Mouse (Mus musculus): Measurements from ENCODE around the gene Rab11b. TPM values are rescaled to one million over a fixed set of nuclear protein-coding genes. Genes with fewer than 3 reads are reported as not detected.
A peak's percentile ranks its signal among the peaks of the same experiment; 100 is the strongest.

Gene Rab11b
- polyA plus RNA-seq (2014; fragmentation: Nextera tagmentation; extraction: Ambion mirVana): 184 and 199 TPM in 2 replicates

- Histone ChIP-seq H3K4me1 (replicated peaks; ENCODE audit: control insufficient read depth, insufficient read depth, low read length) (peaks cover 25% of the 10 kb centered on the region), H3K9ac (ENCODE audit: low read depth, low read length) (peak within 1 kb of the TSS; percentile 99), H3K27ac (ENCODE audit: low read depth, low read length) (peak within 1 kb of the TSS; percentile 100), H3K9me3 (ENCODE audit: control insufficient read depth, low read length) (no peaks in the 10 kb centered on the region), H3K4me2 (peak within 1 kb of the TSS; percentile 88), H3K36me3 (ENCODE audit: control insufficient read depth, insufficient read depth, low read length) (peaks cover 2% of the 10 kb centered on the region; the same call in 1 of the 2 replicates), H3K4me3 (ENCODE audit: low read depth, low read length) (peak within 1 kb of the TSS; percentile 82), H3K27me3 (replicated peaks; ENCODE audit: control insufficient read depth, insufficient read depth, low read length) (no peaks in the 10 kb centered on the region)
- peak; percentile 98 for ATAC-seq (replicated peaks; ENCODE audit: low FRiP score)
- 3% methylated on average over 35 of the region's 35 CpGs for WGBS
- peak; percentile 95 for DNase-seq (ENCODE audit: low spot score)
Observed at GRCm38 (mm10) chr17:33760255-33761165, at the start of gene Rab11b. Gene Rab11b (minus strand): TSS chr17:33760530.

DNA sequence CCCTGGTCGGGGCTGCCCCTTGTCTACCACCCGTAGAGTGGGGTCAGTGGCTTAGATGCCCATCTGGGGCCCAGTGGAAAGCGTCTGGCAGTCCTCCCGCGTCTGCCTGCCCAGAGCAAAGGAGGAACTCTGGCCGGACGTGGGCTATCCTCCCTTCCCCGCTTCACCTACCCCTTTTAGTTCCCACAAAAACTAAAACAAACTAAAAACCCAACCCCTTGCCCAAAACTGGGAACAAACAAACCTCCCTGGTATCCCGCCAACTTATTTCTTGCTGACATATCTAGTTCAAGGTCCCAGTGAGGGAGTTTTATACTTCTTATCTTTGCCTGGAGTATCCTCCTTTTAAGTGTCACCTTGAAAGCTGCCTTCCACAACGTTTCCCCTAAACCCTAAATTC, 47.9 kb upstream of the Rab11b start:
- peak overlapping the region; percentile 27 for H3K4me2 ChIP-seq
- H3K4me3 ChIP-seq (ENCODE audit: low read depth, low read length): no peak overlapping the region
- ATAC-seq (replicated peaks; ENCODE audit: low FRiP score) (no peak), DNase-seq (ENCODE audit: low spot score) (no peak)
- no peaks in the 10 kb centered on the region for H3K36me3 ChIP-seq (ENCODE audit: control insufficient read depth, insufficient read depth, low read length)
- no peaks in the 10 kb centered on the region for H3K9me3 ChIP-seq (ENCODE audit: control insufficient read depth, low read length)
- peaks cover 10% of the 10 kb centered on the region; the same call in 1 of the 2 replicates for H3K4me1 ChIP-seq (replicated peaks; ENCODE audit: control insufficient read depth, insufficient read depth, low read length)
- no peak overlapping the region for H3K9ac ChIP-seq (ENCODE audit: low read depth, low read length)
- no peak overlapping the region for H3K27ac ChIP-seq (ENCODE audit: low read depth, low read length)
- no peaks in the 10 kb centered on the region for H3K27me3 ChIP-seq (replicated peaks; ENCODE audit: control insufficient read depth, insufficient read depth, low read length)
- WGBS: 28% methylated on average over 10 of the region's 10 CpGs

DNA sequence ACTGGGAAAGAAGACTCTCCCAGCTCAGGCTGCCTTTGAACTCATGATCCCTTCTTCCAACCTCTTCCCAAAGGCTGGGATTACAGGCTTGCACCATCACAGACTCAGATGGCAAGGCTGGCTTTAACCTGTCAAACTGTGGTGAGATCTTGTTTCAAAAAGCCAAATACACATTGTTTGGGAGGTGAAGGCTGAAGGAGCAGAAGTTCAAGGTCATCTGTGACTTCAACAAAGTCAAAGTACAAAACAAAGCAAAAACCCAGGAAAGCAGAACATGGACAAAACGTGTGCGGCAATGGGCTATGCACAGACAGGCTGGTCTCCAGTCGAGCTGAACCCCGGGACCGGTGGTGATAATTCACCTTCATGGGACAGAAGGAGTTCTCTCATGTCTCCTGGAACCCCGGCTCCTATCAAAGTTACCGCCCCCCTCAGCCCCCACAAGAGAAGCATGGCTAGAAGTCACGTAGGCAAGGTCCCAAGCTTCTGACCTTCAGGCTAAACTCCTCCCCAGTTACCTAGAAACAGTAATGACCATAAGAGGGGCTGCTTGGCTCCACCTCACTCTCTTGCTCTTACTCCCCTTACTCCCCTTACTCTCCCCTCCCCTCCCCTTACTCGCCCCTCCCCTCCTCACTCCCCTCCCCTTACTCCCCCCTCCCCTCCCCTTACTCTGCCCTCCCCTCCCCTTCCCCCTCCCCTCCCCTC, 47.0 kb upstream of the Rab11b start:
- ATAC-seq (replicated peaks; ENCODE audit: low FRiP score) (no peak), DNase-seq (ENCODE audit: low spot score) (no peak)
- Histone ChIP-seq H3K27ac (ENCODE audit: low read depth, low read length) (no peak overlapping the region), H3K9me3 (ENCODE audit: control insufficient read depth, low read length) (no peaks in the 10 kb centered on the region), H3K9ac (ENCODE audit: low read depth, low read length) (no peak overlapping the region), H3K36me3 (ENCODE audit: control insufficient read depth, insufficient read depth, low read length) (no peaks in the 10 kb centered on the region), H3K4me1 (replicated peaks; ENCODE audit: control insufficient read depth, insufficient read depth, low read length) (peaks cover 10% of the 10 kb centered on the region; the same call in 1 of the 2 replicates), H3K27me3 (replicated peaks; ENCODE audit: control insufficient read depth, insufficient read depth, low read length) (no peaks in the 10 kb centered on the region), H3K4me2 (no peak overlapping the region), H3K4me3 (ENCODE audit: low read depth, low read length) (no peak overlapping the region)
- 39% methylated on average over 9 of the region's 9 CpGs for WGBS

- Histone ChIP-seq H3K27me3 (replicated peaks; ENCODE audit: control insufficient read depth, insufficient read depth, low read length) (no peaks in the 10 kb centered on the region), H3K9ac (ENCODE audit: low read depth, low read length) (0 out of 2 replicates have a peak overlapping the region, but pooled peaks have one; percentile 3), H3K9me3 (ENCODE audit: control insufficient read depth, low read length) (no peaks in the 10 kb centered on the region), H3K4me1 (replicated peaks; ENCODE audit: control insufficient read depth, insufficient read depth, low read length) (peaks cover 3% of the 10 kb centered on the region; the same call in 1 of the 2 replicates), H3K4me3 (ENCODE audit: low read depth, low read length) (no peak overlapping the region), H3K27ac (ENCODE audit: low read depth, low read length) (no peak overlapping the region), H3K4me2 (no peak overlapping the region), H3K36me3 (ENCODE audit: control insufficient read depth, insufficient read depth, low read length) (no peaks in the 10 kb centered on the region)
- 44% methylated on average over 1 of the region's 1 CpGs for WGBS
- ATAC-seq (replicated peaks; ENCODE audit: low FRiP score) (no peak), DNase-seq (ENCODE audit: low spot score) (no peak)
Observed at GRCm38 (mm10) chr17:33804745-33805144, 44.4 kb upstream of the Rab11b start.

DNA sequence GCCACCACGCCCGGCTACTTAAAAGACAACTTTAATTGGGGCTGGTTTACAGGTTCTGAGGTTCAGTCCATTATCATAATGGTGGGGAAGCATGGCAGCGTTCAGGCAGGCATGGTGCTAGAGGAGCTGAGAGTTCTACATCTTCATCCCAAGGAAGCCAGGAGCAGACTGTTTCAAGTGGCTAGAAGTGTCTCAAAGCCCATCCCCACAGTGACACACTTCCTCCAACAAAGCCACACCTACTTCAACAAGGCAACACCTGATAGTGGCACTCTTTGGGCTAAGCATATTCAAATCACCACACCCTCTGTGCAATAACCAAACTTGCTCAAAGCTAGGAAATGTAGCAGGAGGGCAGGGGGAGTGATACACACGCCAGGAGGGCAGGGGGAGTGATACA, 43.9 kb upstream of the Rab11b start:
- Histone ChIP-seq H3K36me3 (ENCODE audit: control insufficient read depth, insufficient read depth, low read length) (no peaks in the 10 kb centered on the region), H3K9ac (ENCODE audit: low read depth, low read length) (0 out of 2 replicates have a peak overlapping the region, but pooled peaks have one; percentile 3), H3K27ac (ENCODE audit: low read depth, low read length) (no peak overlapping the region), H3K4me2 (no peak overlapping the region), H3K4me3 (ENCODE audit: low read depth, low read length) (no peak overlapping the region), H3K9me3 (ENCODE audit: control insufficient read depth, low read length) (no peaks in the 10 kb centered on the region), H3K27me3 (replicated peaks; ENCODE audit: control insufficient read depth, insufficient read depth, low read length) (no peaks in the 10 kb centered on the region), H3K4me1 (replicated peaks; ENCODE audit: control insufficient read depth, insufficient read depth, low read length) (peaks cover 3% of the 10 kb centered on the region; the same call in 1 of the 2 replicates)
- ATAC-seq (replicated peaks; ENCODE audit: low FRiP score): peak; percentile 52; the same call in 1 of the 2 replicates
- no peak for DNase-seq (ENCODE audit: low spot score)
- WGBS: 56% methylated on average over 4 of the region's 4 CpGs

DNA sequence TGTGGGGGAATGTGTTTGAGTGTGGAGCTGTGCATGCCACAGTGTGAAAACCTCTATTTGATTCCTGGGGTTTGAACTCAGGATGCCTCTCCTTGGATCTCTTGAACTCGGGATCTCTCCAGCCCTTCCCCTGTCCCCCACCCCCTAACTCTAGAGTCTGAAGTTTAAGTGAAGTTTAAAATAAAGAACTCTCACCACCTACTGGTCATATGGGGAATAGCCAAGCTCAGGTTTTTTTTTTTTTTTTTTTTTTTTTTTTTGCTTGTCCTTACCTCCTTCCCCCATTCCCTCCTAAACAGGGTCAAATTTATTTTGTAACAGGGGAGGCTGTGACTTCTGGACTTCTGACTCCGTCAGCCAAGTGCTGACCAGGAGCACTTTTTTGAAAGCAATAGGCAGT, 41.9 kb upstream of the Rab11b start:
- Histone ChIP-seq H3K4me2 (no peak overlapping the region), H3K4me3 (ENCODE audit: low read depth, low read length) (no peak overlapping the region), H3K36me3 (ENCODE audit: control insufficient read depth, insufficient read depth, low read length) (no peaks in the 10 kb centered on the region), H3K27ac (ENCODE audit: low read depth, low read length) (no peak overlapping the region), H3K9ac (ENCODE audit: low read depth, low read length) (no peak overlapping the region), H3K27me3 (replicated peaks; ENCODE audit: control insufficient read depth, insufficient read depth, low read length) (no peaks in the 10 kb centered on the region), H3K9me3 (ENCODE audit: control insufficient read depth, low read length) (no peaks in the 10 kb centered on the region), H3K4me1 (replicated peaks; ENCODE audit: control insufficient read depth, insufficient read depth, low read length) (no peaks in the 10 kb centered on the region)
- WGBS: 2% methylated on average over 2 of the region's 2 CpGs
- no peak for ATAC-seq (replicated peaks; ENCODE audit: low FRiP score)
- no peak for DNase-seq (ENCODE audit: low spot score)

- Histone ChIP-seq H3K4me2 (no peak overlapping the region), H3K27me3 (replicated peaks; ENCODE audit: control insufficient read depth, insufficient read depth, low read length) (no peaks in the 10 kb centered on the region), H3K4me3 (ENCODE audit: low read depth, low read length) (no peak overlapping the region), H3K36me3 (ENCODE audit: control insufficient read depth, insufficient read depth, low read length) (no peaks in the 10 kb centered on the region), H3K4me1 (replicated peaks; ENCODE audit: control insufficient read depth, insufficient read depth, low read length) (no peaks in the 10 kb centered on the region), H3K9me3 (ENCODE audit: control insufficient read depth, low read length) (no peaks in the 10 kb centered on the region), H3K27ac (ENCODE audit: low read depth, low read length) (no peak overlapping the region), H3K9ac (ENCODE audit: low read depth, low read length) (no peak overlapping the region)
- DNase-seq (ENCODE audit: low spot score): no peak
- no peak for ATAC-seq (replicated peaks; ENCODE audit: low FRiP score)
- 35% methylated on average over 1 of the region's 1 CpGs for whole genome bisulfite sequencing
Observed at GRCm38 (mm10) chr17:33799277-33799676, 38.9 kb upstream of the Rab11b start.

DNA sequence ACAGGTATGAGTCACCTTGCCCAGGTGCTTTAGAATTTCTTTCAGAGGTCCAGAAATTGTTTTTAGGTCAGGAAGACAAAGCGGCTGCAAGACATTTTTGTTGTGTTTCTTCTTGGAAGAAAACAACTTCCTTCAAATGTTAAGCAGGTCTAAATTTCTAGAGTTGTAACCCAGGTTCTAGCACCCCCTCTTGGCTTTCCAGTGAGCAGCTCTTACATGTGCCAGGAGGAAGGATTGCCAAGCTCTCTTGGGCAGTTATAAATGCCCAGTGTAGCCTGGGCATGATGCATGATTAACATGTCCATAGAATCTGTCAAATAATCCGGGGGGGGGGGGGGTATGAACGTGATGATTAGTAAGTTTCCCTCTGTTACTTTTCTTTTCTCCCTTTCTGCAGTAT, 38.0 kb upstream of the Rab11b start:
- H3K4me3 ChIP-seq (ENCODE audit: low read depth, low read length): no peak overlapping the region
- WGBS: 53% methylated on average over 3 of the region's 3 CpGs
- no peaks in the 10 kb centered on the region for H3K9me3 ChIP-seq (ENCODE audit: control insufficient read depth, low read length)
- ATAC-seq (replicated peaks; ENCODE audit: low FRiP score): no peak
- H3K4me1 ChIP-seq (replicated peaks; ENCODE audit: control insufficient read depth, insufficient read depth, low read length): no peaks in the 10 kb centered on the region
- DNase-seq (ENCODE audit: low spot score): no peak
- no peak overlapping the region for H3K4me2 ChIP-seq
- H3K36me3 ChIP-seq (ENCODE audit: control insufficient read depth, insufficient read depth, low read length): no peaks in the 10 kb centered on the region
- H3K27ac ChIP-seq (ENCODE audit: low read depth, low read length): no peak overlapping the region
- no peaks in the 10 kb centered on the region for H3K27me3 ChIP-seq (replicated peaks; ENCODE audit: control insufficient read depth, insufficient read depth, low read length)
- H3K9ac ChIP-seq (ENCODE audit: low read depth, low read length): no peak overlapping the region

All from liver, embryonic 11.5 days (tissue).